In the genomic region with DNA sequence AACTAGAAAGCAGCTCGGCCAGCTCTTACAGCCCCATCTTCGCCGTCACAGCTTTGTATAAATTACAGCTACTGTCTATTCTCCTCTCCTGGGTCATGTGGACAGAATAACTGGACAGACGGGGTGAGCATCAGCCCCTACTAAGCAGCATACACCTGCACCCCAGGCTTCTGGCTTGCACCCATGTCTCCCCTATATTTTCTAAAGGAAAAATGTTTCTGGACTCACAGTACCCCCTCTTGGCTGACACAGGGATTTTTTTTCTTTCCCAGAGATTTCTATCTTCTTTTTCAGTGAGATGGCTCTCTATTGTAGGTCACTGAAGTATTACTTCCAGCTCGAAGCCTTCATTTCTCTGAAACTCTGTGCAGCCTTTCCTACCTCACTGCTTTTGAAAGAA, we compare ENCODE assay signal across 22 mouse cellular contexts. TPM values are rescaled to one million over a fixed set of nuclear protein-coding genes. Genes with fewer than 3 reads are reported as not detected.
DNase-seq lines count a peak whose midpoint lies in the region; TF ChIP-seq lines count a peak whose summit lies in the region.
"Had no signal": no experiment of that assay in that cellular context is flagged by ENCODE, and none has a peak within 500 bp of the region (broad histone marks: within the 10 kb centered on the region; RNA-seq: fewer than 3 reads in every experiment).

No protein-coding gene starts in this region.

- intact Hi-C loops in heart, postnatal 14 days (cut with DNase I) = no loop called here
- intact Hi-C loops in left cerebral cortex, adult 2 months (cut with DNase I) = loop anchor here (2.0 kb wide), 1 partner anchor 194 kb away; no protein-coding TSS in a partner anchor

- TF ChIP-seq CTCF in left cerebral cortex, adult 2 months (IDR thresholded peaks at IDR 0.05) = peak; percentile 46

- peak; percentile 23 for DNase-seq in heart, adult 11 months
- DNase-seq in heart, postnatal 14 days = no peak
- no peak for DNase-seq in left cerebral cortex, adult 2 months (ENCODE audit: extremely low spot score in 1 of 2, low spot score in 2 of 2)
- no peak for DNase-seq in left cerebral cortex, adult 11 months (ENCODE audit: low spot score)
- DNase-seq in brain, adult 2 months (ENCODE audit: low read depth, low spot score) = peak; percentile 22
- DNase-seq in retina, postnatal 1 day = peak; percentile 20
- DNase-seq in spleen, postnatal 14 days (ENCODE audit: low spot score in 2 of 2) = no peak
- DNase-seq: adrenal gland, adult 2 months; adrenal gland, postnatal 36 days; cerebellum, adult 8-10 months; gastrocnemius, postnatal 10 days; kidney, adult 11 months; kidney, postnatal 36 days; layer of hippocampus, postnatal 36 days; lung, postnatal 4 days had no signal

- no peak overlapping the region for H3K4me3 ChIP-seq in left cerebral cortex, adult 2 months
- H3K4me3 ChIP-seq: erythroblast, embryonic 14.5 days; forebrain, embryonic 12.5 days; kidney, embryonic 15.5 days; limb, embryonic 13.5 days; lung, embryonic 15.5 days; megakaryocyte, embryonic 14.5 days; midbrain, embryonic 12.5 days had no signal

- H3K27ac ChIP-seq in left cerebral cortex, adult 2 months = no peak overlapping the region
- H3K27ac ChIP-seq: forebrain, embryonic 12.5 days; kidney, embryonic 15.5 days; limb, embryonic 13.5 days; lung, embryonic 15.5 days; midbrain, embryonic 12.5 days had no signal

RNA-seq across cellular contexts. Expression of gene Itga8, which starts 4.4 kb away (rescaled TPM):
- total RNA-seq in heart, postnatal 14 days (2021) = 1 to 10 TPM; 6.9 to 9.7 TPM
- total RNA-seq in left cerebral cortex, adult 2 months (2021) = 10 to 100 TPM in 1 of 2 experiments, 1 to 10 TPM in 1; 9.6 to 10.7 TPM

Comparison
In these comparisons a context has a peak if more than half of its experiments do, and no peak if none do; other contexts are left out.
1. DNase-seq: peak in heart, adult 11 months (single experiment), brain, adult 2 months (single experiment) and retina, postnatal 1 day (single experiment); none in heart, postnatal 14 days (0 of 2), left cerebral cortex, adult 2 months (0 of 2), left cerebral cortex, adult 11 months (single experiment) and spleen, postnatal 14 days (0 of 2).